Mouse (Mus musculus): Measurements from ENCODE around the gene Rap1b.

Gene Rap1b

GRCm38 (mm10) chr10:117770286-117771130 is 75.3 kb downstream of the Rap1b start:
- DNase-seq (ENCODE audit: low spot score): no peak

DNA sequence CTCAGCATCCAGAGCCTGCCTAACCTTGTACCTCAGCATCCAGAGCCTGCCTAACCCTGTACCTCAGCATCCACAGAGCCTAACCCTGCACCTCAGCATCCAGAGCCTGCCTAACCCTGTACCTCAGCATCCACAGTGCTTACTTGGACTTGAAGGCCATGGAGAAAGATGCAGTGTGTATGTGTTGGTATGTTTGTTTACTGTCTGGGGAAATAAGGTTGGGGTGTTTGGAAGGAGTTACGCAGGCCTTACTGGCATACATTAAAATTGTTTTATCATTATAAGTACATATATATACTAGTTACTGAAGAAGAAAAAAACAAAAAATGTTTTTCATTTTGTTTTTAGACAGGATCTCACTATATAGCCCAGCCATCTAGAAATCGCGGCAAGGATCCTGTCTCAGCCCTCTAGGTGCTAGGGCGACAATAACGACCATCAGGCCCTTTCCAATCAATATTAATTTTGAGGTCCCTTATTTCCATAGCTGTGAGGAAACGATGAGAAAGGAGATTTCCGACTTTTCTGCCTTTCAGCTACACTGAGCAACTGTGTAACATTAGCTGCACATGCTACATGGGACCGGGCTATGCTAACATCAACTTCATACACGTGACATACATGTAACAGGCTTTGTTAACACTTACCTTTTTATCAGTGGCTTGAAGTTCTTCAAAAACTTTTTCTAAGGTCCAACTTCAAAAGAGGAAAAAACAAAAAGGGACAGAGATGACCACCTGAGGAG is 76.1 kb downstream of the Rap1b start:
- no peak for DNase-seq (ENCODE audit: low spot score)

DNA sequence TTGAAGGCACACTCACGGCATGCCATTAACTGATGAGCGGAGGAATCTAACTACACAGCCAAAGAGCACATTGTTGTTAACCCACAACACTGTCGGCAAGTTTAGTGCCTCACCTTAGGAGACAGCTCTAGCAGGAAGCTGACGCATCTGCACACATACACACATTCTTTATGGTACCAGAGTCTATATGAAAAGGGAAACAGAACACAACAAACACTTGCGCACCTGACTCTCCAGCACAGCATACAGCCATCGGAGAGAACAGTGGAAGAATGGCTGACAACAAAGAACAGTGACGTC is 77.7 kb downstream of the Rap1b start:
- DNase-seq (ENCODE audit: low spot score): no peak

- DNase-seq (ENCODE audit: low spot score): no peak
Measured at GRCm38 (mm10) chr10:117767286-117768140, 78.3 kb downstream of the Rap1b start.

- DNase-seq (ENCODE audit: low spot score): no peak
Measured at GRCm38 (mm10) chr10:117766896-117767160, 79.0 kb downstream of the Rap1b start.

DNA sequence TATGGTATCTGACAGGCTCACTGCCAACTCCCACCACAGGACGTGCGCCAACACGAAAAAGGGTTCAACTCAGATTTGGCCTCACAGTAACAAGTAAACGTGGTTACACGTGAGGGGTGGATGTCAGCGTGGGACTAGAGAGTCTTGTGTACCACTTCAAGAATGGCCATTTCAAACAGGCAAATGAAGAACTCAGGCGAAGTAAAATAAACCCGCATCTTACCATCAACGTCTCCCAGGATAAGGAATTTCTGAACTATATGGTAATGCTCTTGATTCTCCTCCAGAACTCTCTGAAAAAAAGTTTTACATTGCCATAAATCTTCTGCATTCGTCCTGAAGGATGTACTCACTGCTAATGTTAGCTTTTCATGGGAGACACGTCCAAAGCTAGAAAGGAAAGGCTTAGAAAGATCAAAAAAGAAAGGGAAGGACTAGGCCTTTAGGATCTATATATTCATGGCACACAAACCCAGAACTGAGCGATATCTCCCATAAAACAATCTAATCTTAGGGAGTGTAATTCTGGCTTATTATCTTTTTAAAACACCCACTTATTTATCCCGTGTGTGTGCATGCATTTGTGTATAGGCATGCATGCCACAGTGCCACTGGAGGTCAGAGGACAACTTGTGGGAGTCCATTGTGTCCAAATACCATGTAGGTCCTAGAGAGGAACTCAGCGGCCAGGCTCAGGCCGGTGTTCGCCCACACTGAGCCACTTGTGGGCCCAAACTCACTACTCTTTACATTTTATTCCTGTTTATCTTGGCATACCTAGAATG is 79.5 kb downstream of the Rap1b start:
- no peak for DNase-seq (ENCODE audit: low spot score)

GRCm38 (mm10) chr10:117765116-117765894 is 80.5 kb downstream of the Rap1b start:
- DNase-seq (ENCODE audit: low spot score): no peak

DNA sequence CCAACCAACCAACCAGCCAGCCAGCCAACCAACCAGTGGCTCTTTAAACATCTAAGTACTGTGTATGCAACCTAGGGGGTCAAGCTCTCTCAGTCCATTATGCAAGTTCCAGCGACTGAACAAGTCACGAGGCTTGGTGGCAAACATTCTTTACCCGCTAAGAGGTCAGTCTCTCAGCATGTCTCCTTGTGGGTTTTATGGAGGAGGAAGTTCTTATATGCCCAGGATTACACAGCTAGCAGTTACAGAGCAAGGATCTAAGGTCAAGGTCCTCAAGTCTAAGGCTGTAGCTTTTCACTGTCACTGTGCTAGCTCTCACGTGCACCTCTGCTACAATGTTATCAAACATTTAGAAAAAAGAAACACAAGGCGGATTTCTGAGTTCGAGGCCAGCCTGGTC is 81.2 kb downstream of the Rap1b start:
- DNase-seq (ENCODE audit: low spot score): no peak
